20 mouse cellular contexts compared by ENCODE assay signal in the genomic region with DNA sequence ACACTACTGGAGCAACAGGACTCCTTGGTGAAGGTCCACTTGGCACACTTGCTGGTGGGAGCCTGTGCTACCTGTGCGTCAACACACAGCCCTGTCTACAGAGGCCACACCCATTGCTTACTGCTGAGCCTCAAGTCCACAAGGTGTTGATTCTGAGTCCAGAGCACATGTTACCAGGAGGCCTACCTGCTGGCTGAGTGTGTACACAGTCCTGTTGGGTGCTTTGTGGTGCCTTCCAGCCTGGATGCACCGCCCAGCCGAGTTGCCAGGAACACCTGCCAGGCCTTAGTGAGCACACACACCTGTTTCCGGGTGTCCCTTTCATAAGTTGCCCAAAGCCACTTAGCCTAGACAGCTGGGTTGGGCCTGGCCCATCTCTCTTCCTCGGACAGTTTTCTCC. TPM values are rescaled to one million over a fixed set of nuclear protein-coding genes. Genes with fewer than 3 reads are reported as not detected.
DNase-seq lines count a peak whose midpoint lies in the region; ATAC-seq lines count a peak whose summit lies in the region.
"Had no signal": no experiment of that assay in that cellular context is flagged by ENCODE, and none has a peak within 500 bp of the region (broad histone marks: within the 10 kb centered on the region; RNA-seq: fewer than 3 reads in every experiment).

No protein-coding gene starts in this region.

- no peak overlapping the region for H3K4me3 ChIP-seq in intestine, embryonic 15.5 days (replicated peaks)
- no peak overlapping the region for H3K4me3 ChIP-seq in stomach, embryonic 14.5 days (ENCODE audit: low read depth, low read length)
- no peak overlapping the region for H3K4me3 ChIP-seq in heart, embryonic 11.5 days (ENCODE audit: low read depth, low read length)
- H3K4me3 ChIP-seq in midbrain, embryonic 16.5 days (ENCODE audit: low read depth, low read length): no peak overlapping the region
- H3K4me3 ChIP-seq: embryonic facial prominence, embryonic 13.5 days; forebrain, embryonic 10.5 days; gastrocnemius, adult 2 months; hindbrain, embryonic 12.5 days had no signal

- DNase-seq in lung, adult 18-20 months: peak; percentile 37 to 58
- DNase-seq in lung, postnatal 10 days: no peak
- DNase-seq in large intestine, adult 2 months (ENCODE audit: low read depth, low spot score): peak; percentile 58
- DNase-seq in ovary, adult 18-20 months (ENCODE audit: low spot score): no peak
- DNase-seq: adrenal gland, postnatal 10 days; cerebellum, adult 11 months; cerebellum, adult 9-10 months; cerebellum, postnatal 25 days; gastrocnemius, adult 2 months; gastrocnemius, postnatal 25 days; heart, postnatal 10 days; heart, postnatal 4 days had no signal

- no peak overlapping the region for H3K27ac ChIP-seq in intestine, embryonic 15.5 days
- no peak overlapping the region for H3K27ac ChIP-seq in stomach, embryonic 14.5 days (ENCODE audit: low read length)
- H3K27ac ChIP-seq in heart, embryonic 11.5 days (ENCODE audit: low read depth, low read length): no peak overlapping the region
- no peak overlapping the region for H3K27ac ChIP-seq in midbrain, embryonic 16.5 days (ENCODE audit: low read length)
- H3K27ac ChIP-seq: embryonic facial prominence, embryonic 13.5 days; forebrain, embryonic 10.5 days; gastrocnemius, adult 2 months; hindbrain, embryonic 12.5 days had no signal

- H3K9ac ChIP-seq in intestine, embryonic 15.5 days: no peak overlapping the region
- H3K9ac ChIP-seq in stomach, embryonic 14.5 days (replicated peaks; ENCODE audit: low read depth, low read length): no peak overlapping the region
- no peak overlapping the region for H3K9ac ChIP-seq in heart, embryonic 11.5 days (ENCODE audit: low read depth, low read length)
- H3K9ac ChIP-seq in midbrain, embryonic 16.5 days (ENCODE audit: low read depth, low read length): no peak overlapping the region
- H3K9ac ChIP-seq: embryonic facial prominence, embryonic 13.5 days; hindbrain, embryonic 12.5 days had no signal

- no peak overlapping the region for H3K4me2 ChIP-seq in intestine, embryonic 15.5 days (replicated peaks)
- H3K4me2 ChIP-seq in stomach, embryonic 14.5 days (replicated peaks; ENCODE audit: low read depth, low read length): no peak overlapping the region
- H3K4me2 ChIP-seq in heart, embryonic 11.5 days: no peak overlapping the region
- H3K4me2 ChIP-seq in midbrain, embryonic 16.5 days (ENCODE audit: low read length): no peak overlapping the region
- H3K4me2 ChIP-seq: embryonic facial prominence, embryonic 13.5 days; hindbrain, embryonic 12.5 days had no signal

- H3K9me3 ChIP-seq in intestine, embryonic 15.5 days: no peaks in the 10 kb centered on the region
- no peaks in the 10 kb centered on the region for H3K9me3 ChIP-seq in stomach, embryonic 14.5 days (ENCODE audit: control insufficient read depth, low read depth, low read length)
- H3K9me3 ChIP-seq in heart, embryonic 11.5 days (replicated peaks; ENCODE audit: control insufficient read depth, low read length): no peaks in the 10 kb centered on the region
- no peaks in the 10 kb centered on the region for H3K9me3 ChIP-seq in midbrain, embryonic 16.5 days (replicated peaks; ENCODE audit: control insufficient read depth, low read length, poor library complexity, severe bottlenecking)
- H3K9me3 ChIP-seq: embryonic facial prominence, embryonic 13.5 days; forebrain, embryonic 10.5 days; hindbrain, embryonic 12.5 days had no signal

- peaks cover 48% of the 10 kb centered on the region for H3K36me3 ChIP-seq in intestine, embryonic 15.5 days
- H3K36me3 ChIP-seq in stomach, embryonic 14.5 days (ENCODE audit: control insufficient read depth, insufficient read depth, low read length): peaks cover 70% of the 10 kb centered on the region
- peaks cover 33% of the 10 kb centered on the region for H3K36me3 ChIP-seq in heart, embryonic 11.5 days (ENCODE audit: control insufficient read depth, insufficient read depth, low read length)
- peaks cover 10% of the 10 kb centered on the region; the same call in 1 of the 2 replicates for H3K36me3 ChIP-seq in midbrain, embryonic 16.5 days (ENCODE audit: control insufficient read depth, insufficient read depth, low read length)

- WGBS in intestine, embryonic 15.5 days: 60% methylated on average over 5 of the region's 5 CpGs
- WGBS in large intestine, adult 2 months: 20% methylated on average over 5 of the region's 5 CpGs
- WGBS in stomach, embryonic 14.5 days: 69% methylated on average over 5 of the region's 5 CpGs
- 87% methylated on average over 5 of the region's 5 CpGs for WGBS in heart, embryonic 11.5 days (ENCODE audit: insufficient replicate concordance)
- 91% methylated on average over 5 of the region's 5 CpGs for WGBS in midbrain, embryonic 16.5 days

- H3K27me3 ChIP-seq in intestine, embryonic 15.5 days (replicated peaks): no peaks in the 10 kb centered on the region
- H3K27me3 ChIP-seq in stomach, embryonic 14.5 days (ENCODE audit: control insufficient read depth, insufficient read depth, low read length): no peaks in the 10 kb centered on the region
- H3K27me3 ChIP-seq in heart, embryonic 11.5 days (ENCODE audit: control insufficient read depth, insufficient read depth, low read length): no peaks in the 10 kb centered on the region
- H3K27me3 ChIP-seq in midbrain, embryonic 16.5 days (ENCODE audit: control insufficient read depth, insufficient read depth, low read depth, low read length): no peaks in the 10 kb centered on the region
- H3K27me3 ChIP-seq: embryonic facial prominence, embryonic 13.5 days; hindbrain, embryonic 12.5 days had no signal

- 0 out of 2 replicates have a peak, but pooled peaks cover 2% of the 10 kb centered on the region for H3K4me1 ChIP-seq in intestine, embryonic 15.5 days (replicated peaks)
- H3K4me1 ChIP-seq in stomach, embryonic 14.5 days (ENCODE audit: control insufficient read depth, insufficient read depth, low read length): no peaks in the 10 kb centered on the region
- H3K4me1 ChIP-seq in heart, embryonic 11.5 days (ENCODE audit: control insufficient read depth, insufficient read depth, low read length): no peaks in the 10 kb centered on the region
- no peaks in the 10 kb centered on the region for H3K4me1 ChIP-seq in midbrain, embryonic 16.5 days (ENCODE audit: control insufficient read depth, insufficient read depth, low read length)
- H3K4me1 ChIP-seq: embryonic facial prominence, embryonic 13.5 days; forebrain, embryonic 10.5 days; hindbrain, embryonic 12.5 days had no signal

- ATAC-seq in intestine, embryonic 15.5 days: peak; percentile 34
- peak; percentile 39 for ATAC-seq in stomach, embryonic 14.5 days (ENCODE audit: insufficient number of reproducible peaks, insufficient read depth, low FRiP score, low read depth)
- no peak for ATAC-seq in heart, embryonic 11.5 days (replicated peaks; ENCODE audit: insufficient number of reproducible peaks, low FRiP score, low TSS enrichment)
- ATAC-seq in midbrain, embryonic 16.5 days: no peak
- ATAC-seq: forebrain, embryonic 14.5 days had no signal

RNA-seq across cellular contexts. Expression of gene Xrcc3, which starts 10.1 kb away (rescaled TPM):
- polyA plus RNA-seq in intestine, embryonic 15.5 days (2015; fragmentation: Nextera tagmentation; extraction: Ambion mirVana): 8.9 and 9.9 TPM in 2 replicates
- 8.4 and 10.7 TPM in 2 replicates for polyA plus RNA-seq in large intestine, adult 2 months (2012; rRNA removed)
- 13.7 and 15.4 TPM in 2 replicates for polyA plus RNA-seq in stomach, embryonic 14.5 days (2014; fragmentation: Nextera tagmentation; extraction: Ambion mirVana)
- 7.9 and 8.8 TPM in 2 replicates for polyA plus RNA-seq in heart, embryonic 11.5 days (2014; fragmentation: Nextera tagmentation; extraction: Ambion mirVana)
- 2.0 and 2.1 TPM in 2 replicates for polyA plus RNA-seq in midbrain, embryonic 16.5 days (2015; fragmentation: Nextera tagmentation; extraction: Ambion mirVana)

RNA-seq across cellular contexts. Expression of gene Zfyve21, which starts 10.4 kb away (rescaled TPM):
- 183 and 191 TPM in 2 replicates for polyA plus RNA-seq in intestine, embryonic 15.5 days (2015; fragmentation: Nextera tagmentation; extraction: Ambion mirVana)
- polyA plus RNA-seq in large intestine, adult 2 months (2012; rRNA removed): 95.0 and 118 TPM in 2 replicates
- polyA plus RNA-seq in stomach, embryonic 14.5 days (2014; fragmentation: Nextera tagmentation; extraction: Ambion mirVana): 129 and 135 TPM in 2 replicates
- 83.3 and 93.7 TPM in 2 replicates for polyA plus RNA-seq in heart, embryonic 11.5 days (2014; fragmentation: Nextera tagmentation; extraction: Ambion mirVana)
- 32.1 and 35.1 TPM in 2 replicates for polyA plus RNA-seq in midbrain, embryonic 16.5 days (2015; fragmentation: Nextera tagmentation; extraction: Ambion mirVana)

RNA-seq across cellular contexts. Expression of gene Klc1, which starts 44.9 kb away (rescaled TPM):
- polyA plus RNA-seq in intestine, embryonic 15.5 days (2015; fragmentation: Nextera tagmentation; extraction: Ambion mirVana): 91.1 and 92.1 TPM in 2 replicates
- 34.2 and 44.0 TPM in 2 replicates for polyA plus RNA-seq in large intestine, adult 2 months (2012; rRNA removed)
- 111 and 120 TPM in 2 replicates for polyA plus RNA-seq in stomach, embryonic 14.5 days (2014; fragmentation: Nextera tagmentation; extraction: Ambion mirVana)
- polyA plus RNA-seq in heart, embryonic 11.5 days (2014; fragmentation: Nextera tagmentation; extraction: Ambion mirVana): 94.9 and 101 TPM in 2 replicates
- 665 and 671 TPM in 2 replicates for polyA plus RNA-seq in midbrain, embryonic 16.5 days (2015; fragmentation: Nextera tagmentation; extraction: Ambion mirVana)

Comparison
In these comparisons a context has a peak if more than half of its experiments do, and no peak if none do; other contexts are left out.
1. DNase-seq: peak in lung, adult 18-20 months (2 of 2) and large intestine, adult 2 months (single experiment); none in lung, postnatal 10 days (single experiment) and ovary, adult 18-20 months (single experiment).
2. ATAC-seq: peak in intestine, embryonic 15.5 days (single experiment) and stomach, embryonic 14.5 days (single experiment); none in heart, embryonic 11.5 days (single experiment) and midbrain, embryonic 16.5 days (single experiment).